Mouse (Mus musculus): ENCODE measurements around the gene Cfap298. TPM values are rescaled to one million over a fixed set of nuclear protein-coding genes. Genes with fewer than 3 reads are reported as not detected.

Cfap298 gene
- total RNA-seq, 2 experiments from 2014 or later: 27.5 to 37.6 TPM

Small RNAs within 50 kb of the gene (microRNA-seq; reads per million reads assigned to microRNA genes)
- gene Gm22933 (ENCODE audit: borderline number of aligned reads in 2 of 2): 0 reads per million in 2 experiments

Other genes starting within 250 kb of the Cfap298 start
- gene Mis18a, start 207.7 kb downstream of the Cfap298 start, total RNA-seq (2021): 1 to 10 TPM; 3.4 to 5.8 TPM
- gene Mrap, start 196.9 kb downstream of the Cfap298 start, total RNA-seq (2021): 1,000 to 10,000 TPM in 1 of 2 experiments, 100 to 1,000 TPM in 1; 510 to 1,113 TPM
- 10 to 100 TPM; 17.6 to 18.2 TPM for gene Urb1, start 124.7 kb downstream of the Cfap298 start, total RNA-seq (2021)
- 1 to 10 TPM; 5.2 to 8.2 TPM for gene Eva1c, start 108.4 kb downstream of the Cfap298 start, total RNA-seq (2021)
- gene Synj1, start 76.2 kb upstream of the Cfap298 start, total RNA-seq (2021): 10 to 100 TPM; 52.2 to 58.5 TPM
- 10 to 100 TPM; 46.7 to 72.0 TPM for gene Paxbp1, start 109.4 kb upstream of the Cfap298 start, total RNA-seq (2021)
- under 1 TPM; 0.20 to 0.35 TPM for gene 4932438H23Rik, start 160.0 kb upstream of the Cfap298 start, total RNA-seq (2021)

Measured in adrenal gland, adult 18-20 months (tissue).